Mouse (Mus musculus) skeletal muscle tissue, postnatal 0 days (tissue): ENCODE data around the gene Nhej1. TPM values are rescaled to one million over a fixed set of nuclear protein-coding genes. Genes with fewer than 3 reads are reported as not detected.

Experiments used
- polyA plus RNA-seq: library from polyadenylated mRNA; unstranded; fragments of >200 nt; fragmentation: Nextera tagmentation; extraction: Ambion mirVana; gene quantifications from 2 replicates; pipeline ENCODE4 v1.2.1, GENCODE M21; 2015

Gene Nhej1
- polyA plus RNA-seq, result 7.6 and 9.8 TPM in 2 replicates

DNA sequence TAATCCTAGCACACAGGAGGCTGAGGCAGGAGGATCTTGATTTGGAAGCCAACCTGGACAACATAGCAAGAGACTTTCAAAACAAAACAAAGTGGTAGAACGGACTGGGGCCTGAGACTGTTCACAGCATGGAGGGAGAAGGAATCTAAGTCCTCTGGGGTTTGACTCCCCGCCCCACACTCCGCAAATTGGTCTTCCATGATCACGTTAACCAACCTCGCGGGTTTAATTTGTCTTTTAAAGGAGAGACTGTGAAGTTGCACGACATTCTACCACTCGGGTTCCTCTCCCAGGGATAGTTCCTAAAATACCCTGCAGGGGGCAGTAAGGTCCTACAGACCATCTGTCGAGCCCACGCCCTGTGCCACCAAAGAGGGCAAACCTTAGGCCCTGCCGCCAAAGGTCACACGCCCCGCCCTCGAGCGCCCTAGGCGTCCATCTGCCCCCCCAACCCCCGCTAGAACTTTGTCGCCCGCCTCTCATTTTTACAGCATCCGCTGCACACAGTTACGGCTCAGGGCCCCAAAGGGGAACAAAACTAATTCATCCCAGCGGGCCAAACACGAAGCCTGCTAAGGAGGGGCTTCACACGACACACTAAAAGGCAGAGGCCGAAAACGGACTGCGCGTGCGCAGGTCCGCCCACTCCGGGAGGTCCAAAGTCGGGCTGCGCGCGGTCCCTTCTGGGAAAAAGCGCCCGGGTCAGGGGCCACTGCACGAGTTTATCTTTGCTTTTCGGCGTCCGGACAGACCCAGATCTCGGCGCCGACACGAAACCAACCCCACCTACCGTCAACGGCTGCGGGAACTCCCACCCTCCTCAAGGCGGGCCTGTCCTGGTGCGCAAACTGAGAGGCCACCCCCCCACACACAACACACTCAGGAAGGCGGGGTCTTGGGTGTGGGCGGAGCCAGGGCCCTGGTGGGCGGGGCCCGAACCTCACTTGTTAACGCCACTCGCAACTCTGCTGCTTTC lies at the start of gene Nhej1:
Gene Nhej1, minus strand, starts transcription at position 855 of the 976 bp plus-strand sequence.

DNA sequence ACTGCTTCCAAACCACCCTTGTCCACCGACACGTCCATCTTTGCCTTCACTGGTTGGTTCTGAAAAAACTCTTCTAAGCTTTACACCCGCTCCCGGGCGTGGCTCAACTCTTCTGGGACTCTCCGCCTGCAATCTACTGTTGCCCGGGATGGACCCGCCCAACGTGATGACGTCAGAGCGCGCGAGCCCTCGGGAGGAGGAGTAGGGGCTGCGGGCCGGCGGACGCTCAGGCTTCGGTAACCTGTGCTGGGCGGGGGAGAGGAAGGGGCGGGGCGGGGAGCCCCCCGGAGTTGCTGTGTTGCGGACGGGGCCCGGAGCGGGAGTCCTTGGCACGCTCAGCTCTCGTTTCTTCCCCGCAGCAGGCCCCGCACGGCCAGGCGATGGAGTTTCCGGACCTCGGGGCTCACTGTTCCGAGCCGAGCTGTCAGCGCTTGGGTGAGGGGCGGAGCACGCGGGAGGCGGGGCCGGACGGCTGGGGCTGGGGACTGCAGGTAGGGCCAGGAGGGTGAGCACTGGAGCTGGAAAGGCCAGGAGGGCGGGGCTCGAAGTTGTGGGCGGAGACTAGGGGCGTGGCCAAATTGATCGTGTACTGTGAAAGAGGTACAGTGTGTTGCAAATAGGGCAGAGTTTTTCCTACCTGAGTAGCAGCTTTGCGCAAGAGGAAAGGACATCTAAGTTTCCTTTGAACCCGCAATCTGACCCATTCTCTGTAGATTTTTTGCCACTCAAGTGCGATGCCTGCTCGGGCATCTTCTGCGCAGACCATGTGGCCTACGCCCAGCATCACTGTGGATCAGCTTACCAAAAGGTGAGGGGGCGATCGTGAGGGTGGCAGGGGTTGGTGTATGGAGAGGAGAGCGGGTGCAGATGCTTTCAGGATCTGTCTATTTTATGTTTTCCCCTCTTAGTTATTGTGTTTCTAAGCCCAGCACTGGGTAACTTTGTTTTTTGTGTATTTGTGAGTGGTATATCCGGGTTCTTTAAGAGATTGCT lies 43.8 kb upstream of the Nhej1 start, which contains the start of gene Zfand2b:
Gene Zfand2b, plus strand, starts transcription at position 175 of the 993 bp plus-strand sequence.

DNA sequence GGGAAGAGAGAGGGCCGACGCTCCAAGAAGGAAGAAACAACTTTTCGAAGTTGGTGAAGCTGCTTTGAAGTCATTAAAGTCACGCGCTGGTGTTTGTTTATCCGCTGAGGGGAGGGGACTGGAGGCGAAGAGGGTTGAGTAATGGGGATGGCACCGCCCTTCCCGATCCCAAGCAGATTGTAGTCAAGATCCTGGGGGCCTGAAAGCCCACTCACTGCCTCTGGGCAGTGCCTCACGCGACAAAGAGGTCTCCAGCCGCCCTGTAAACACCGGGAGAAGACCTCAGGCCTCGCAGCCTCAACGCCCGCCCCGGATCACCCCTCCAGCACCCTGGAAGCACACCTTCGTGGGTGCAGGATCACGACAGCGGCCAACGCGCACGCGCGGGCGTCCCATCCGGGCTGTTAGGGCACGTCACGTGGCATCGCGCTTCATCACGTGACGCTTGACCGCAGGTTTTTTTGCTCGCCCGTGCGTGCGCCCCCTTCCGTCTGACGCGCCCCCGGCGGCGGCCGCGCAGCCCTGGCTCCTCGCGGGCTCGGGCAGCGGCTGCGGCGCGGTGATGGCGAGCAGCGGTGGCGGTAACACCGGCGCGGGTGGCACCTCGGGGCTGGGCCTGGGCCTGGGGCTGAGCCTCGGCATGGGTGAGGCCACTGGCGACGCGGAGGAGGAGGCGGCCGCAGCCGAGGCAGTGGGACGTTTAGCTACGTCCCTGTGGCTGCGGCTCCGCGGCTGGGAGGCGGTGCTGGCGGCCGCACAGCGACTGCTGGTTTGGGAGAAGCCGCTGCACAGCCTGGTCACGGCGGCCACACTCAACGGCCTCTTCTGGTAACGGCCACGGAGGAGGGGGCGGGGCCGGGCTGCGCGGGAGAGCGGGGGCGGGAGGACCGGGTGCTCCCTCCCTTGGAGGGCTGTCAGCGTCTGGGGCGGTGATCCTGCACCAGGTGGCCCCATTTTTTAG lies 17.6 kb upstream of the Nhej1 start, which contains the start of the genes Cnppd1 and Retreg2:
Gene Cnppd1, minus strand, starts transcription at position 411 of the 961 bp plus-strand sequence.
Gene Retreg2, plus strand, starts transcription at position 478 of the 961 bp plus-strand sequence.

DNA sequence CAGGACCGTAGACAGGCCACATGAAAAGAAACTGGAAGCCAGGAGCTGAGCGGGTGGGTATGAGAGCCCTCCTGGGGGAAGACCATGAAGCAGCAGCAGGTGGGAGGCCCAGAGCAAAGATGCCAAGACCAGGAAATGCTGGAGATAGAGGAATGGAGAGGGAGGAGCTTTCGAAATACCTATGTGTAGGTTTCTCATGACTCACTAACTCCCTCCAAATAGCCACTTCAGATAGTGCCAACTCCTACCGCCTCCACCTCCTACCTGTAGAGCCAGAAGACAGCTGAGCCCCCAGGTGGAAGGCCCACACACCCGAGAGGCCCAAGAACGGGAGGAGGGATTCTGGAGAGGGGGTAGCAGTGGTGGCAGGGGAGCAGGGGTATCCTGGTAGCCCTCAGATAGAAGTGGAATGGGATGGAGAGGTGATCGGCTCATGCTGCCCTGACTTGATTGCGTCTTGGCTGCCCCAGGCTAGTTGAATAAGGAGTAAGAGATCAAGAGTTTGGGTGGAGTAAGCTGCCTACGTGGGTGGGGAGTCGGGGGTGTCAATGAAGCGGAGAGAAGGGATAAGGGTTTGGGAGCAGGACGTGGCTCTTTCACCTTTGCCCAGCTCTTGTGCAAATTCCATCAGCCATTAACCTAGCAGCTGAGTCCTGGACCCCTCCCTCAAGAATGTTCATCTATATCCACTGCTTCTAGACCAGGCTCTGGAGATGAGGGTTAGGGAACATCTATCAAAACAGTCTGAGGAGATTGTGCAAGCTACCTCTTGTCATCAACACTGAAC lies 8.6 kb upstream of the Nhej1 start, which contains the start of gene Slc23a3:
Gene Slc23a3, minus strand, starts transcription at position 470 of the 787 bp plus-strand sequence.

DNA sequence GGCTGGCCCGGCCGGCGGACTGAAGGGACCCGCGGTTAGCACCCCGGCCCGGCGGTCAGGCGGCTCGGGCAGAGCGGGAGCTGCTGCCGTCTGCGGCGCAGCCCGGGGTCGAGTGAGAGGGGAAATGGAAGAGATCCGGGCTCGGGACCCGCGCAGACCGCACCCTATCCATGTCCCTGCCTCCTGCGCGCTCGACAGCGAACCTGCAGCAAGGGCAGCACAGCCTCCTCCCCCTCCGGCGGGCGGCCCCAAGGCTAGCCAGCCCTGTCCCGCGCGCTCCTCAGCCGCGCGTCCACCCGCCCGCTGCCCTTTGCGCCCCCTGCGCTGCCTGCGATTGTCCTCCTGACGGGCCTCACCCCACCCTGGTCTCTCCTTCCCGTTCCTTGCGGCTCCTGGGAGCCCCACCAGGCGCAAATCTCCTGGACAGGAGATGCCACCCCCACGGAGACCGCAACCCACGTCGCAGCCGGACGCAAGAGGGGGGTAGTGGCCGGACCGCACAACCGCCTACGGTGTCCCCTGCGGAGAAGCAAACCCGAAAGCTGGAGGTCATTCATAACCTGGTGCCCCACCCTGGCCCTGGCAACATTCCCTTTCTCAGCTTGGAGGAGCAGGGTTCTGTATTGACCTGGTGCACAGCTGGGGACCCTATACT lies 173.3 kb downstream of the Nhej1 start, which contains the start of gene Ihh:
Gene Ihh, minus strand, starts transcription at position 117 of the 655 bp plus-strand sequence.

DNA sequence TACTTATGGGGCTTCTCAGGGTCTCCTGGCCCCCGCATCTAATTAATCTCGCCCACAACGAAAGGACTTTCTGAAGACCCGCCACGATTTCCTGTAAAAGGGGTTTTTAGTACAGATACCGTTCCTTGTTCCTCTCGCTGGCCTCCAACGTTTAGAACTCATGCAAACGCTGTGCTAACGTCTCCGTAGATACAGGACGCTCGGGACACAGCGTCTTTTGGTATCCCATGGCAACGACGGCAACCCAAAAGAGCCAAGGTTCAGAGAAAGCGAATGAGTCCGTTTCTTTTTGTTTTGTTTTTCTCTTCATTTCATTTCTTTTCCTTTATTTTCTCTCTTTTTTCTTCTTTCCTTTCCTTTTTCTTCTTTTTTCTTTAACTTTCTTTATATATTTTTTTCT lies 189.6 kb downstream of the Nhej1 start, which contains the start of gene Cfap65:
Gene Cfap65, minus strand, starts transcription at position 198 of the 400 bp plus-strand sequence.

Other genes starting within 250 kb of the Nhej1 start
- not detected in 2 replicates for gene Fev, start 239.8 kb downstream of the Nhej1 start, polyA plus RNA-seq
- not detected in 2 replicates for gene Cryba2, start 232.1 kb downstream of the Nhej1 start, polyA plus RNA-seq
- not detected in 2 replicates for gene Cfap65, start 189.6 kb downstream of the Nhej1 start, polyA plus RNA-seq
- 0.32 TPM in 1 of 2 replicates, not detected in the other for gene Ihh, start 173.5 kb downstream of the Nhej1 start, polyA plus RNA-seq
- gene Slc23a3, start 8.7 kb upstream of the Nhej1 start, polyA plus RNA-seq, result 0.09 and 0.15 TPM in 2 replicates
- gene Cnppd1, start 17.5 kb upstream of the Nhej1 start, polyA plus RNA-seq, result 30.1 and 31.4 TPM in 2 replicates
- gene Retreg2, start 17.6 kb upstream of the Nhej1 start, polyA plus RNA-seq, result 20.3 and 22.1 TPM in 2 replicates
- gene Zfand2b, start 43.4 kb upstream of the Nhej1 start, polyA plus RNA-seq, result 23.6 and 26.7 TPM in 2 replicates
- 38.0 and 41.5 TPM in 2 replicates for gene Abcb6, start 55.2 kb upstream of the Nhej1 start, polyA plus RNA-seq
- gene Ankzf1, start 67.0 kb upstream of the Nhej1 start, polyA plus RNA-seq, result 10.5 and 11.8 TPM in 2 replicates
- gene Atg9a, start 67.0 kb upstream of the Nhej1 start, polyA plus RNA-seq, result 29.1 and 34.9 TPM in 2 replicates
- 4.6 and 5.3 TPM in 2 replicates for gene Glb1l, start 85.6 kb upstream of the Nhej1 start, polyA plus RNA-seq
- gene Stk16, start 85.6 kb upstream of the Nhej1 start, polyA plus RNA-seq, result 43.6 and 48.1 TPM in 2 replicates
- 163 and 207 TPM in 2 replicates for gene Tuba4a, start 94.7 kb upstream of the Nhej1 start, polyA plus RNA-seq
- not detected in 2 replicates for gene A630095N17Rik, start 106.9 kb upstream of the Nhej1 start, polyA plus RNA-seq
- 27.1 and 28.1 TPM in 2 replicates for gene Dnajb2, start 111.2 kb upstream of the Nhej1 start, polyA plus RNA-seq
- 0.11 and 0.13 TPM in 2 replicates for gene Ptprn, start 139.3 kb upstream of the Nhej1 start, polyA plus RNA-seq
- 0.21 TPM in 1 of 2 replicates, not detected in the other for gene Resp18, start 153.2 kb upstream of the Nhej1 start, polyA plus RNA-seq
- gene Dnpep, start 192.8 kb upstream of the Nhej1 start, polyA plus RNA-seq, result 103 and 105 TPM in 2 replicates
- gene Des, start 235.1 kb upstream of the Nhej1 start, polyA plus RNA-seq, result 2,318 and 2,325 TPM in 2 replicates